Mouse (Mus musculus) C2C12 (cell line): ENCODE results near the gene Fmnl3.

Source experiments
- CEBPB ChIP-seq: IDR thresholded peaks from one replicate; pipeline ENCODE4 v1.6.1; 2011; ENCODE audit warnings: low read depth, mild to moderate bottlenecking, control low read depth, moderate library complexity
- CTCF ChIP-seq: IDR thresholded peaks from one replicate; pipeline ENCODE4 v1.5.1; 2011; ENCODE audit not compliant: control insufficient read depth, insufficient read depth, insufficient read length
- FOSL1 ChIP-seq: IDR thresholded peaks from one replicate; pipeline ENCODE4 v1.8.0; 2011; ENCODE audit warnings: mild to moderate bottlenecking, low read length; ENCODE audit not compliant: poor library complexity, insufficient read depth, severe bottlenecking
- MAX ChIP-seq: IDR thresholded peaks from one replicate; pipeline ENCODE4 v1.6.1; 2011; ENCODE audit warnings: mild to moderate bottlenecking, control low read depth
- MYOD1 ChIP-seq: IDR thresholded peaks from one replicate; pipeline ENCODE4 v1.6.1; 2011; ENCODE audit warnings: low read depth; ENCODE audit not compliant: control insufficient read depth, insufficient read length
- MYOG ChIP-seq: IDR thresholded peaks from one replicate; pipeline ENCODE4 v1.6.1; 2011; ENCODE audit not compliant: control insufficient read depth, insufficient read length; ENCODE audit errors: extremely low read depth
- USF1 ChIP-seq: IDR thresholded peaks from one replicate; pipeline ENCODE4 v1.6.1; 2011; ENCODE audit warnings: low read depth, mild to moderate bottlenecking, control low read depth, moderate library complexity

DNA sequence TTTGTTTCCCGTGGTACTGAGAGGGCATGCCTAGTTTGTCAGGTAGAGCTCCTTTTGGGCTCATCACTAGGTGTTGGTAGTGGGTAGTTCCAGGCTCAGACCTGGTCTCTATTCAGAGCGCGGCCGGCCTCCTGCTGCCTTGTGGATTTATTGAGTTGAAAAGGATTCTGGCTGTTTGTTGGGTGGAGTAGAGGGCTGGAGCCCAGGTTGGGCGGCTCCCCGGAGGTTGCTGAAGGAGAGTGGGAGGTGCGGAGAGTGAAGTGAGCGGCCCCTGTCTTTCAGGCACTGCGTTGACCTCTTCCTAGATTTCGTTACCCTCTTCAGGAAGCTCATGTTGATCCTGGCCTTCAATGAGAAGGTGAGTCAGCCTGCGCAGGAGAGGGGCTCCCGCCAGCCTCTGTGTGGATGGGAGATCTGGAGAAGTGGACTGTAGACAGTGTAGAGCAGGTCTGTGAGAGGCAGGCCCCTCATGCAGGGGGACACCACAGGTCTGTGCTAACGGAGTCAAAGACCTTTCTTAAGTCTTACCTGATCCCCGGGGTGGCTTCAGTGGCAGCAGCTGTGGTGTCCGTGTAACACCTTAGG is 36.8 kb upstream of the Fmnl3 start:
- TF ChIP-seq CTCF (no peak), FOSL1 (no peak), USF1 (no peak), MAX (no peak), CEBPB (no peak), MYOG (no peak), MYOD1 (no peak)
